Mouse (Mus musculus) CH12.LX (cell line): ENCODE data around the gene Dnajc8.

ENCODE experiments used
- CHD2 ChIP-seq: IDR thresholded peaks from 2 replicates; pipeline ENCODE4 v1.6.1; 2011; ENCODE audit warnings: low read length, improper control_type of control experiment
- CTCF ChIP-seq, 2 experiments: IDR thresholded peaks in 1 of 2; conservative IDR thresholded peaks in 1 of 2; 2 replicates each; pipeline ENCODE4 v1.5.1; 2011 to 2012; ENCODE audit warnings: low read depth in 2 of 2, low read length in 2 of 2, improper control_type of control experiment in 1 of 2, inconsistent platforms in 1 of 2, mild to moderate bottlenecking in 1 of 2, moderate library complexity in 1 of 2
- E2F4 ChIP-seq: IDR thresholded peaks from 2 replicates; pipeline ENCODE4 v1.6.1; 2011; ENCODE audit warnings: low read depth, low read length, improper control_type of control experiment; ENCODE audit not compliant: insufficient replicate concordance
- ETS1 ChIP-seq: conservative IDR thresholded peaks from 2 replicates; pipeline ENCODE4 v1.6.1; 2012; ENCODE audit warnings: low read depth, mild to moderate bottlenecking, inconsistent platforms, low read length, improper control_type of control experiment, moderate library complexity
- GABPA ChIP-seq: IDR thresholded peaks from 2 replicates; pipeline ENCODE4 v1.6.1; 2012; ENCODE audit warnings: low read depth, low read length, improper control_type of control experiment, inconsistent platforms; ENCODE audit not compliant: insufficient replicate concordance
- MAFK ChIP-seq: IDR thresholded peaks from 2 replicates; pipeline ENCODE4 v1.6.1; 2011; ENCODE audit warnings: low read length, improper control_type of control experiment; ENCODE audit not compliant: insufficient replicate concordance
- MAX ChIP-seq: IDR thresholded peaks from 2 replicates; pipeline ENCODE4 v1.6.1; 2011; ENCODE audit warnings: low read length, improper control_type of control experiment
- NRF1 ChIP-seq: IDR thresholded peaks from 2 replicates; pipeline ENCODE4 v1.6.1; 2014; ENCODE audit warnings: low read depth, mild to moderate bottlenecking, inconsistent platforms, low read length, improper control_type of control experiment, moderate library complexity
- POLR2A ChIP-seq: IDR thresholded peaks from 2 replicates; pipeline ENCODE4 v1.6.1; 2011; ENCODE audit warnings: low read depth, mild to moderate bottlenecking, improper control_type of control experiment, low read length
- SIN3A ChIP-seq: IDR thresholded peaks from 2 replicates; pipeline ENCODE4 v1.6.1; 2012; ENCODE audit warnings: low read length, improper control_type of control experiment, inconsistent platforms
- ZNF384 ChIP-seq: IDR thresholded peaks from 2 replicates; pipeline ENCODE4 v1.6.1; 2012; ENCODE audit warnings: low read depth, low read length, improper control_type of control experiment, inconsistent platforms

GRCm38 (mm10) chr4:132574809-132575347 lies 39.5 kb downstream of the Dnajc8 start:
- no peak for TF ChIP-seq MAX
- TF ChIP-seq NRF1, result no peak
- no peak for TF ChIP-seq GABPA
- no peak for TF ChIP-seq ZNF384
- TF ChIP-seq CTCF (conservative IDR thresholded peaks at IDR 0.05 in 1 of 2, IDR thresholded peaks at IDR 0.05 in 1 of 2; ENCODE audit: low read depth in 2 of 2, low read length in 2 of 2), result no peak
- no peak for TF ChIP-seq E2F4
- TF ChIP-seq ETS1, result no peak
- no peak for TF ChIP-seq CHD2
- no peak for TF ChIP-seq POLR2A
- no peak for TF ChIP-seq SIN3A
- TF ChIP-seq MAFK, result no peak
